Mouse (Mus musculus) myocyte (in vitro differentiated cells): Measurements from ENCODE around the gene Xpo5. TPM values are rescaled to one million over a fixed set of nuclear protein-coding genes. Genes with fewer than 3 reads are reported as not detected.

Experiments
- H3K27me3 ChIP-seq: one replicate; pipeline ENCODE4 v1.6.1; 2011; ENCODE audit not compliant: control insufficient read depth, insufficient read depth, insufficient read length
- H3K36me3 ChIP-seq: one replicate; pipeline ENCODE4 v1.6.1; 2011; ENCODE audit not compliant: control insufficient read depth, insufficient read depth
- H3K4me2 ChIP-seq: one replicate; pipeline ENCODE4 v1.6.1; 2011; ENCODE audit warnings: low read depth, control low read depth
- H3K4me3 ChIP-seq: one replicate; pipeline ENCODE4 v1.5.1; 2011; ENCODE audit warnings: mild to moderate bottlenecking, control low read depth, moderate library complexity
- H3K79me2 ChIP-seq: one replicate; pipeline ENCODE4 v1.6.1; 2011; ENCODE audit not compliant: control insufficient read depth, insufficient read depth
- H3ac ChIP-seq: one replicate; pipeline ENCODE4 v1.6.1; 2011; ENCODE audit not compliant: control insufficient read depth, insufficient read length
- CEBPB ChIP-seq: IDR thresholded peaks from 2 replicates; pipeline ENCODE4 v1.6.1; 2011; ENCODE audit warnings: mild to moderate bottlenecking, moderate library complexity; ENCODE audit not compliant: poor library complexity, insufficient read depth, severe bottlenecking
- E2F4 ChIP-seq: IDR thresholded peaks from one replicate; pipeline ENCODE4 v1.6.1; 2011; ENCODE audit warnings: mild to moderate bottlenecking, control low read depth, moderate library complexity; ENCODE audit not compliant: insufficient read depth
- MAX ChIP-seq: IDR thresholded peaks from one replicate; pipeline ENCODE4 v1.6.1; 2011; ENCODE audit warnings: low read depth, mild to moderate bottlenecking, control low read depth
- MYOD1 ChIP-seq, 3 experiments: IDR thresholded peaks; one replicate each; pipeline ENCODE4 v1.6.1; 2011; ENCODE audit warnings: control low read depth in 2 of 3, low read depth in 2 of 3, mild to moderate bottlenecking in 2 of 3, moderate library complexity in 1 of 3; ENCODE audit not compliant: insufficient read length in 2 of 3, control insufficient read depth in 1 of 3
- MYOG ChIP-seq, 3 experiments: IDR thresholded peaks; one replicate each; pipeline ENCODE4 v1.6.1; 2011; ENCODE audit warnings: control low read depth in 2 of 3, low read depth in 2 of 3, mild to moderate bottlenecking in 2 of 3; ENCODE audit not compliant: insufficient read length in 2 of 3, control insufficient read depth in 1 of 3, insufficient read depth in 1 of 3
- POLR2A ChIP-seq: IDR thresholded peaks from one replicate; pipeline ENCODE4 v1.6.1; 2011; ENCODE audit warnings: low read depth, mild to moderate bottlenecking, control low read depth, moderate library complexity; ENCODE audit not compliant: insufficient read length
- POLR2AphosphoS2 ChIP-seq: IDR thresholded peaks from one replicate; pipeline ENCODE4 v1.6.1; 2011; ENCODE audit warnings: low read depth, control low read depth; ENCODE audit not compliant: insufficient read length
- REST ChIP-seq: IDR thresholded peaks from one replicate; pipeline ENCODE4 v1.6.1; 2011; ENCODE audit warnings: mild to moderate bottlenecking, control low read depth, moderate library complexity; ENCODE audit not compliant: insufficient read depth, insufficient read length
- SRF ChIP-seq: IDR thresholded peaks from one replicate; pipeline ENCODE4 v1.6.1; 2011; ENCODE audit warnings: low read depth; ENCODE audit not compliant: control insufficient read depth, insufficient read length
- TCF12 ChIP-seq: IDR thresholded peaks from one replicate; pipeline ENCODE4 v1.6.1; 2011; ENCODE audit warnings: mild to moderate bottlenecking, control low read depth; ENCODE audit not compliant: poor library complexity, insufficient read depth, severe bottlenecking
- TCF3 ChIP-seq: IDR thresholded peaks from one replicate; pipeline ENCODE4 v1.6.1; 2011; ENCODE audit warnings: low read depth, control low read depth; ENCODE audit not compliant: insufficient read length
- USF1 ChIP-seq: IDR thresholded peaks from one replicate; pipeline ENCODE4 v1.6.1; 2011; ENCODE audit warnings: low read depth, mild to moderate bottlenecking, control low read depth, moderate library complexity
- polyA plus RNA-seq: library from polyadenylated mRNA; unstranded; fragments of >200 nt; fragmentation: generic; extraction: Trizol; gene quantifications from one replicate; pipeline ENCODE4 v1.2.1, GENCODE M21; 2012; ENCODE audit warnings: missing spikeins

The Xpo5 gene
- polyA plus RNA-seq, 1 experiment: 31.9 TPM

- Histone ChIP-seq H3K36me3 (peaks cover 44% of the 10 kb centered on the region), H3K27me3 (no peaks in the 10 kb centered on the region), H3K4me2 (no peak overlapping the region), H3K79me2 (peaks cover 29% of the 10 kb centered on the region), H3ac (no peak overlapping the region), H3K4me3 (no peak overlapping the region)
- TF ChIP-seq CEBPB (no peak), E2F4 (no peak), SRF (no peak), TCF3 (no peak), MYOG (IDR thresholded peaks at IDR 0.05; ENCODE audit: control insufficient read depth in 1 of 3, insufficient read depth in 1 of 3, insufficient read length in 2 of 3, low read depth in 2 of 3) (no peak), TCF12 (no peak), POLR2A (no peak), USF1 (no peak), MAX (no peak), MYOD1 (IDR thresholded peaks at IDR 0.05; ENCODE audit: control insufficient read depth in 1 of 3, insufficient read length in 2 of 3, low read depth in 2 of 3) (no peak), REST (no peak), POLR2AphosphoS2 (no peak)
Measured at GRCm38 (mm10) chr17:46206676-46207075, 4.1 kb downstream of the Xpo5 start.

DNA sequence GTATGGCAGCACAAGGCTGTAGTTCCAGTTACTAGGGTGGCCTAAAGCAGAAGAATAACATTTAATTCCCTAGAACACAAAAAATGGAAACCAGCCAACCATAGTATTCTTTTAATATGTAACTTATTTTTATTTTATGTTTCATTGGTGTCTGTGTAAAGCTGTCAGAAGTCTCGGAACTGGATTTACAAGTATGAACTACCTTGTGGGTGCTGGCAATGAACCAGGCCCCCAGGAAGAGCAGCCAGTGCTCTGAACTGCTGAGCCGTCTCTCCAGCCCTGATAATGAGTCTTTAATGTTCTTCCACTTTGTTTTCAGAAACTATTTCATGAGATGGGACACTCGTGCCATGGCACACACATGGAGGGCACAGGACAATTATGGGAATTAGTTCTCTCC is 8.0 kb downstream of the Xpo5 start:
- peaks cover 66% of the 10 kb centered on the region for H3K36me3 ChIP-seq
- H3ac ChIP-seq: no peak overlapping the region
- H3K4me2 ChIP-seq: no peak overlapping the region
- H3K4me3 ChIP-seq: no peak overlapping the region
- H3K27me3 ChIP-seq: no peaks in the 10 kb centered on the region
- no peaks in the 10 kb centered on the region for H3K79me2 ChIP-seq
- TF ChIP-seq MAX (no peak), POLR2AphosphoS2 (no peak), MYOG (IDR thresholded peaks at IDR 0.05; ENCODE audit: control insufficient read depth in 1 of 3, insufficient read depth in 1 of 3, insufficient read length in 2 of 3, low read depth in 2 of 3) (no peak), SRF (no peak), REST (no peak), CEBPB (no peak), MYOD1 (IDR thresholded peaks at IDR 0.05; ENCODE audit: control insufficient read depth in 1 of 3, insufficient read length in 2 of 3, low read depth in 2 of 3) (no peak), TCF3 (no peak)

- H3ac ChIP-seq: no peak overlapping the region
- no peaks in the 10 kb centered on the region for H3K27me3 ChIP-seq
- no peak for TF ChIP-seq POLR2A
- no peak for TF ChIP-seq REST
- TF ChIP-seq TCF12: no peak
- TF ChIP-seq E2F4: no peak
- TF ChIP-seq TCF3: no peak
- no peak for TF ChIP-seq MYOD1 (IDR thresholded peaks at IDR 0.05; ENCODE audit: control insufficient read depth in 1 of 3, insufficient read length in 2 of 3, low read depth in 2 of 3)
- no peak for TF ChIP-seq MYOG (IDR thresholded peaks at IDR 0.05; ENCODE audit: control insufficient read depth in 1 of 3, insufficient read depth in 1 of 3, insufficient read length in 2 of 3, low read depth in 2 of 3)
- TF ChIP-seq MAX: no peak
- TF ChIP-seq USF1: no peak
- no peak for TF ChIP-seq SRF
- TF ChIP-seq POLR2AphosphoS2: no peak
- TF ChIP-seq CEBPB: no peak
- no peaks in the 10 kb centered on the region for H3K79me2 ChIP-seq
- no peak overlapping the region for H3K4me2 ChIP-seq
- H3K36me3 ChIP-seq: peaks cover 81% of the 10 kb centered on the region
- no peak overlapping the region for H3K4me3 ChIP-seq
Measured at GRCm38 (mm10) chr17:46221601-46222000, 19.0 kb downstream of the Xpo5 start.

DNA sequence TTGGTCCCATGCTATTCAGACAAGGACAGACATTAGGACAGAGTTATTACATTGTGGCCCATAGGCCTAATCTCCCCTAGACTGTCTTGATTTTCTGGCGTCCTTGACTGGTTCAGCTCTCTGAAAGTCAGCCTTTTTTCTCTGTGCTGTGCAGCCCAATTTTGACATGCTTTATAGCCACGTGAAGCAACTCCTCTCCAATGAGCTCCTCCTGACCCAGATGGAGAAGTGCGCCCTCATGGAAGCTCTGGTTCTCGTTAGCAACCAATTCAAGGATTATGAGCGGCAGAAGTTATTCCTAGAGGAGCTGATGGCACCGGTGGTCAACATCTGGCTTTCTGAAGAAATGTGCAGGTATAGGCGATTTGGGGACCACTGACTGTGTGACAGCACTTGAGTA is 25.0 kb downstream of the Xpo5 start:
- peaks cover 58% of the 10 kb centered on the region for H3K36me3 ChIP-seq
- TF ChIP-seq REST (no peak), USF1 (no peak), MAX (no peak), TCF12 (no peak), POLR2AphosphoS2 (no peak), TCF3 (no peak), POLR2A (no peak), SRF (no peak), CEBPB (no peak), MYOD1 (IDR thresholded peaks at IDR 0.05; ENCODE audit: control insufficient read depth in 1 of 3, insufficient read length in 2 of 3, low read depth in 2 of 3) (no peak), E2F4 (no peak), MYOG (IDR thresholded peaks at IDR 0.05; ENCODE audit: control insufficient read depth in 1 of 3, insufficient read depth in 1 of 3, insufficient read length in 2 of 3, low read depth in 2 of 3) (no peak)

GRCm38 (mm10) chr17:46236067-46236466 is 33.5 kb downstream of the Xpo5 start:
- H3K4me3 ChIP-seq: no peak overlapping the region
- H3K36me3 ChIP-seq: peaks cover 46% of the 10 kb centered on the region
- no peak overlapping the region for H3ac ChIP-seq
- no peak overlapping the region for H3K4me2 ChIP-seq
- H3K27me3 ChIP-seq: no peaks in the 10 kb centered on the region
- TF ChIP-seq SRF: no peak
- no peak for TF ChIP-seq TCF3
- TF ChIP-seq MAX: no peak
- no peak for TF ChIP-seq USF1
- no peak for TF ChIP-seq TCF12
- no peak for TF ChIP-seq MYOG (IDR thresholded peaks at IDR 0.05; ENCODE audit: control insufficient read depth in 1 of 3, insufficient read depth in 1 of 3, insufficient read length in 2 of 3, low read depth in 2 of 3)
- no peak for TF ChIP-seq POLR2AphosphoS2
- no peak for TF ChIP-seq REST
- TF ChIP-seq CEBPB: no peak
- no peak for TF ChIP-seq MYOD1 (IDR thresholded peaks at IDR 0.05; ENCODE audit: control insufficient read depth in 1 of 3, insufficient read length in 2 of 3, low read depth in 2 of 3)
- TF ChIP-seq POLR2A: no peak
- no peak for TF ChIP-seq E2F4
- no peaks in the 10 kb centered on the region for H3K79me2 ChIP-seq

More for the DNA sequence above, 25.0 kb downstream of the Xpo5 start:
- Histone ChIP-seq H3ac (no peak overlapping the region), H3K4me2 (no peak overlapping the region), H3K79me2 (no peaks in the 10 kb centered on the region), H3K27me3 (no peaks in the 10 kb centered on the region), H3K4me3 (no peak overlapping the region)
